Mouse (Mus musculus): ENCODE measurements around the gene Sbf2.
"Not testable (repeated sequence)": the region's sequence is repeated elsewhere in the genome, so short reads cannot be mapped to it uniquely, and the experiment has no call there.

Gene Sbf2

DNA sequence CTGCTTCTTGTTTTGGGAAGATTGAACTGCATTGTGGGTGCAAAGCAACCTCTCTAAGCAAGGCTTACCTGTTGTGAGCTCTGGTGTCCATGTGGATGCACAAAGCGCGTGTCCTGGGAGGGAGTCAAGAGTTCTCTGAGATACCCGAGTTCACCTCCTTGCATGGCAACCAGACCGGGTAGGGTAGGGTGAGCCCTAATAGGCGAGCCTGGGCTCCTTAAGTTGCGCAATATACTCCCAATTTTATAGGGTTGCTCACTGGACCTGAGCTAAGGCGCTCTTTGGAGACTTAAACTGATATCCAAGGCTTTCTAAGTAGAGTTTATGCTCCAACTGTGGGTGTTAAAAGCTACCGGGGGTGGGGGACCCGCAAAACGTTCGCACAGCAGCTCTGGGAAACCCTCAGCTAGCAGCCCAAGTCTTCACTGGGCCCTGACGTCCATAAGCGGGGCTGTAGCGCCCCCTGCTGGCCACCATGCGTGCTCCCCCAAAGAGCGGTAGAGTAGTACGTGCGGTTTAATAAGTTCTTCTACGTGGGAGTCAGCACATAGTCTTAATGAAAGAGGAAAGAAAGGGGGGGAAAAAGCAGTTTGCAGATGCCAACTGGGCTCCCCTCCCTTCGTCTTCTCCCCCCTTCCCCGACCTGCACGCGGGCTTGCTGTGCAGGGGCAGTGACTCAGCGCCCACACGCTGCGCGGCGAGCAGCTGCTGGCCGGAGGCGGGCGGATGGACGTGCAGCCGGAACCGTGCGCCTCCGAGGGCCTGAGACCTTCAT, 15.4 kb upstream of the Sbf2 start:
- DNase-seq (ENCODE audit: low spot score in 2 of 2) = peak; percentile 81 to 84

DNA sequence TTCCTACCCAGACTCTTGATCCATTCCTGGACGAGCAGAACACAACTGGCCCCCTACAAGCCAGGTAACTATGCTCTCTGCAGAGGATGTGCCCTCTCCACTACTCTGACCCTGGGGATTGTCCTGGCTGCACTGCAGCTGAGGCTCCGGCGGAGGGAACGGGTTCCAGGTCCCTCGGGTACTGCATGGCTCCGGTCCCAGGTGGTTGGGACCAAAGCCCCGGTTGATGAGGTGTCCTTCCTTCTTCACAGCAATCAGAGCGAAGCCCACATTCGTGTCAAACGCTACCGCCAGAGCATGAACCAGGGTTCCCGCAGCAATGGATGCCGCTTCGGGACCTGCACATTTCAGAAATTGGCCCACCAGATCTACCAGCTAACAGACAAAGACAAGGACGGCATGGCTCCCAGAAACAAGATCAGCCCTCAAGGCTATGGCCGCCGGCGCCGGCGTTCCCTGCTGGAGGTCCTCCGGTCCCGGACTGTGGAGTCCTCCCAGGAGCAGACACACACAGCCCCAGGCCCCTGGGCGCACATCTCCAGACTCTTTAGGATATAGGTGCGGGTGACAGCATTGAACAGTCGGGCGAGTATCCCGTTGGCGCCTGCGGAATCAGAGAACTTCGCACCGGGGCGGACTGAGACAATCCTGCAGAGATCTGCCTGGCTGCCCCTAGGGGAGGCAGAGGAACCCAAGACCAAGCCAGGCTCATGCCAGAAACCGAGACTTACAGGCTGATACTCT, 14.1 kb upstream of the Sbf2 start:
- peak in 1 of 2 experiments; percentile 27 for DNase-seq (ENCODE audit: low spot score in 2 of 2)

DNA sequence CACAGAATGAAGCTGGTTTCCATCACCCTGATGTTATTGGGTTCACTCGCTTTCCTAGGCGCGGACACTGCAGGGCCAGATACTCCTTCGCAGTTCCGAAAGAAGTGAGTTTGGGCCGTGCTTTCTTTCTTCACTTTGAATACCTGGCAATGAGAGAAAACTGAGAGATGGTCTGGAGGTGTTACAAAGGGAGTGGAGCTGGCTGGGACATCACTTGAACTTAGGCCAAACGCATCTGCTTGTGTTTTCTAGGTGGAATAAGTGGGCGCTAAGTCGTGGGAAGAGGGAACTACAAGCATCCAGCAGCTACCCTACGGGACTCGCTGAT, 13.5 kb upstream of the Sbf2 start:
- DNase-seq (ENCODE audit: low spot score in 2 of 2) = peak in 1 of 2 experiments; percentile 14

DNA sequence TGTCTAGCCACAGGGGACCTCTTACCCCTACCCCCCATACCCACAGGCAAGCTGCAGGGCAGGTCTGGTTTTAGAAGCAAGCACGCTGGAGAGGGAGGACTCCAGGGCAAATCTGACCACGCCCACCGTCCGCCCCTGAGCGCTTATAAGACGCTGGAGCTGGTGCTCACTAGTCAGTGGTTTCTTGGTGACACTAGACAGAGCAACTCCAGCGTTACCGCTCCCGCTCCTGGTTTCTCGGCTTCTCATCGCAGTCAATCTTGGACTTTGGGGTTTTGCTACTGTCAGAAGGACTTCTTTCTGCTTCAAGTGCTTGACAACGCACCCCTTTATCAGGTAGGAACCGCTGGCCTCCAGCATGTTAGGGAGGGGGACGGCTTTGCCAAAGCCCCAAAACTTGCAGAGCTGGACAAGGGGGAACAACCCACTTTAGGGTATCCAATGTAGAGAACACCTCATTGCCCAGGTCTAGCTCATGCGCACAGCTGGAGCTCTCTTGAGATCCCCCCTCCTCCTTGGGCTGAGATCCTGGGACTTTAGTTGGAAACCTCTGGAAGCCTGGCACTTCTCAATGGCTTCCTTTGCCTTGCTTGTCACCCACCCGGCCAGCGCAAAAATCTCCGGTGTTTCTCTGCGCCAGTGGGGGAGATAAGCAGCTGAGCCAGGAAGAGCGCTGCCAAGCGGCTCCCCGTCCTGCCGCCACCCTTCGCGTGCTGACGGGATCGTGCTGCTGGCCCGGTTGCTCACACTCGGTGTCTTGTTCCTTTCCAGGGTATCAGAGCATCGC, 13.0 kb upstream of the Sbf2 start, which contains the start of gene Adm:
Gene Adm (plus strand): TSS at position 176 of the 787 bp plus-strand sequence.
- peak; percentile 60 to 62 for DNase-seq (ENCODE audit: low spot score in 2 of 2)

DNA sequence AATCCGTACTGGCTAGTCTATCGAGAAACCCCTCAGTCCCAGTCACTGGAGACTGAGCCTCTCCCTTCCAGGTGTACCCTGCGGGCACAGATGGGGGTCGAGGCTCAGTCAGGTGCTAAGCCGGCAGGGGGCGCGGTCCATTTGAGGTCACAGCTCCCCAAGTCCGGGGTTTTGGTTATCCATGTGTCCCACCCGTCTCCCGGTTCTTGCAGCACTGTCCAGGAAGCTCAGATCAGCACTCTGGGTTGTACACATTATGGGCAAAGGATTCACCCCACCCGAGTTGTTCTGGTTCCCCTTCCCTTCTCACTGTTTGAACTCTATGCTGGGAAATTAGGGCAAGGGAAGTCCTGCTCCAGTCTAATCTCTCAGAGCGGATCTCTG, 12.4 kb upstream of the Sbf2 start:
- DNase-seq (ENCODE audit: low spot score in 2 of 2) = no peak

DNA sequence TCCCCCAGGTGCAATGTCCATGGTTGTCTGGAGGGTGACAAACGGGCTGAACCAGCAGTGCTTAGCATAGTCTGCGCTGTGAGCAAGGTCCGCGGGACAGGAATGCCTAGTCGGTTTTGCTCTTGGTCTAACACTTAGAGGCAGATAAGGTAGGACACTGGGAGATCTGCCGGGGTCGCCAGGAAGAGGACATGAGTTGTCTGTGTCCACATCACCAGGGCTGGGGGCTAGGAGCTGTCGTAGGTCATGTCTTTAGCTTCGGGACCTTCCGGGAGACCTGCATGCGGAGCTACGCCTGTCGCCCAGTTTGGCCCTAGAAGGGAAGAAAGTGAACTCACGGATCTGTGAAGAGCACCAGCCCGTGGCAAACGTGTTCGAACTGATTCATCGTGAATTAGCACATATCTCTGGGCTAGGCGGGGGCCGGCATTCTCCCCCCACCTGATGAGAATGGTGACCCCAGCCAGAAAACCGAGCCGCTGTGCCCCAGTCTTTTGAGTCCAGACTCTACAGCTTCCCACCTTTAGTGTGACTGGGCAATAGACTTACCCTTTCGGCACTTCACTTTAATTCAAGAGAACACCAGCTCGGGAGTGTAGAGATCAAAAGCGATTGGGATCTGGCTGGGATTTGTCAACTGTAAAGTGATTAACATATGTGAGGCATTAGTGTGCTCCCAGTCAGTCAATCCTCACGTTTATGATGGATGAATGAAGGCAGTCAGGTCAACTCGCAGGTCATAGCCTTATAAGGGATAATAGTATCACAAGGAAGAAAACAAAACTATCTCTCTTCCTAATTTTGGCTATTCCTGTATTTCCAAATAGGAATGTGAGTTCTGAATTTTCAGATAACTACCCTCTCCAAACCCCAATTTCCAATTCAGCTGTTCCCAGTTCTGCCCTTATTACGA, 11.7 kb upstream of the Sbf2 start:
- no peak for DNase-seq (ENCODE audit: low spot score in 2 of 2)

DNA sequence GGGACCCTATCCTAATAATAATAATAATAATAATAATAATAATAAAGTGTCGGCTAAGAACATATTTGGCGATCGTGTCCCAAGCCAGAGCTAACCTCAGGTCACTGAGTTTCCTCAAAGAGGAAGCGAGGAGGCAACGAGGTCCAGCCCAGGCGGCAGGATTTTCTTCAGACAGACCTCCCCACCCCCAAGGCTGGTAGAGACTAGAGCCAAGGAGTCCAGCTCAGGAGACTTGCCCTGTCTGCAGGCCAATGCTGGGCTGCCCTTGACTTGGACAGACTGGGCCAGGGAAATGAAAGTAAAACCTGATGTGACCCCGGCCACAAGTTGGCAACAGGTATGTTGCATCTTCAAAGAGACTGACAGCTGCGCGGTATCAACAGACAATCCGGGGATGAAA, 10.8 kb upstream of the Sbf2 start:
- DNase-seq (ENCODE audit: low spot score in 2 of 2) = no peak

DNA sequence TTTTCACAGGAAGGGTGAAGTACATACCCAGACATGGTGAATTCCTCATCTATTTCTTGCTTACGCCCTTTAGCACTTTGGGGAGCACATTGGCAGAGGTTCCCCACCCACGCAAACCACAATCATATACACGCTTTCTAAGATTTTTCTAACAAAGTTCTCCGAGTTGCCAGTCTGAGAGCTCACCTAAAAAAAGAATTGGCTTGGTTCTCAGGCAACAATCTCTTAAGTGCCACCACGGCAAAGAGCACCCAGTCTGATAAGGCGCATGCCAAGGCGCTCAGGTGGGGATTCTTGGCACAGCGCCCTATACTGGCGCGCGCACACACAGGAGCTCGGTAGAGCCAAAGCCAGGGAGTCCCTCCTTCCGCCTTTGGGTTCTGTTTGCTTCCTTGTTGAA, 10.2 kb upstream of the Sbf2 start:
- DNase-seq (ENCODE audit: low spot score in 2 of 2) = no peak

DNA sequence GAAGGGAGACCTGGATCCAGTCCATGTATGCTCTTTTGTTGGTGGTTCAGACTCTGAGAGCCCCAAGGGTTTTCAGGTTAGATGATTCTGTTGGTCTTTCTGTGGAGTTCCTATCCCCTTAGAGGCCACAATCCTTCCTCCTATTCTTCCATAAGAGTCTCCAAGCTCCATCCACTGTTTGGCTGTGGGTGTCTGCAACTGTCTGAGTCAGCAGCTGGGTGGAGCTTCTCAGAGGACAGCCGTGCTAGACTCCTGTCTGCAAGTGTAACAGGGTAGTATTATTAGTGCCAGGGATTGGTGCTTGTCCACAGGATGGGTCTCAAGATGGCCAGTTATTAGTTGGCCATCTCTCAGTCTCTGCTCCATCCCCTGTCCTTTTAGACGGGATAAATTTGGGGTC, 9.3 kb upstream of the Sbf2 start:
- no peak for DNase-seq (ENCODE audit: low spot score in 2 of 2)

DNA sequence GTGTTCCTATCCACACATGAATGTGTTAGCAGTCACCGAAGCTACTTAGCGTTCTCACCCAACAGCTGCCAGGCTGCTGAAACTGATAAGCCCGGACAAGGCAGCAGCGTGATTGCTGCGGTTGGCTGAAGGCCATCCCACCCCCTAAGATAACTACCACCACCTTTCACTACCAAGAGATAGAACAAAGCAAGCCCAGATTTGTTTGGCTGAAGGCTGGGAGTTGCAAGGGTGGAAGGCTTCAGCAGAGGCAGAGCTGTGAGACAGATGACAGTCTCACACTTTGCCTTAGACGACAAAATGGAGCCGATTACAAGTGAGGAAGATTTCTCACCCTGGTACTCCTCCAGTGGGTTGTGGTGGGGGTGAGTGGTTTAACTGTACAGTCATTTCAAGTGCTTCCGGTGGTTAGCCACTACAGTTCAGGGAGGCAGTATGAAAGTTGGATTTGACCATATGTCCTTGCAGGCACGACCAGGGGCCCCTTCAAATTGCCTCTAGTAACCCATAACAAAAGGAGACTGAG, 4.4 kb upstream of the Sbf2 start:
- DNase-seq (ENCODE audit: low spot score in 2 of 2) = no peak

DNA sequence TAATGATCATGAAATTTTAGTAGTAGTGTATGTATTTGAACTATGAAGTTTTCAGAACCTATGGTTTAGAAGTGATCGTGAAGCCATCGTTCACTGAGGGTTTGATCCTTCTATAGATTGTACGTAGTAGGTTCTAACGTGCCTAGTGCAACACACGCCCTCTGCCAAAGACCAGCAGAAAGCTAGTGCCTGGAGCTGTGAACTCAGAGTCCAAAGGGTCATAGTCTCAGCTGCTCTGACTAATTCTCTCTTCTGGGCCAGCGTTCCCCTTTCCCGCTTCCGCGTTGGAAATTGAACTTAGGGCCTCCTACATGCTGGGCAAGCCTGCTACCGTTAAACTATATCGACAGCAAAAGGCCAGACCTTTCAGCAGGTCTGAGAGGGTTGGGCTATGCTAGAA, 1.1 kb upstream of the Sbf2 start:
- DNase-seq (ENCODE audit: low spot score in 2 of 2) = no peak

DNA sequence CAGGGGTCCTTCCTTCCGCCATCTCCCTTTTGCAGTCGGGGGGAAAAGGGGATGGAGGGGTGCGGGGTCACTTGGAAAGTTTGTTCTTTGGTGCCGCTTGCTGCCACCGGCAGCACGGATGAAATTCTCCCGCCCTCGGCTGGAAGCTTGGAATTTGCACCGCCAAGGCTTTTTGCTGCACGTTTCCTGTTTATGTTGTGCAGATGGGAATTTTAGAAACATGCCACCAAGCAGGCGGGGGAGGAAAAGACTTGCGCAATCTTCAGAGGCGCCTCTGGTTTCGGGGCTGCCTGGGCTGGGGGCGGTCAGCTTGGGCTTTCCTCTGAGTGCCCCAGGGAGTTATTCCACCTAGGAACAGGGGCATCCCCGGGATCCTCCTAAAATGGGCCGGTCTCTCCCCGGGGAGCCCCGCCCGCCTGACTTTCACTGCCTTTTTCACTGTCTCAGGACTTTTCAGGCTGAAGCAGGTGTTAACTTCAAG, 469 bp upstream of the Sbf2 start:
- peak; percentile 61 to 74 for DNase-seq (ENCODE audit: low spot score in 2 of 2)

DNA sequence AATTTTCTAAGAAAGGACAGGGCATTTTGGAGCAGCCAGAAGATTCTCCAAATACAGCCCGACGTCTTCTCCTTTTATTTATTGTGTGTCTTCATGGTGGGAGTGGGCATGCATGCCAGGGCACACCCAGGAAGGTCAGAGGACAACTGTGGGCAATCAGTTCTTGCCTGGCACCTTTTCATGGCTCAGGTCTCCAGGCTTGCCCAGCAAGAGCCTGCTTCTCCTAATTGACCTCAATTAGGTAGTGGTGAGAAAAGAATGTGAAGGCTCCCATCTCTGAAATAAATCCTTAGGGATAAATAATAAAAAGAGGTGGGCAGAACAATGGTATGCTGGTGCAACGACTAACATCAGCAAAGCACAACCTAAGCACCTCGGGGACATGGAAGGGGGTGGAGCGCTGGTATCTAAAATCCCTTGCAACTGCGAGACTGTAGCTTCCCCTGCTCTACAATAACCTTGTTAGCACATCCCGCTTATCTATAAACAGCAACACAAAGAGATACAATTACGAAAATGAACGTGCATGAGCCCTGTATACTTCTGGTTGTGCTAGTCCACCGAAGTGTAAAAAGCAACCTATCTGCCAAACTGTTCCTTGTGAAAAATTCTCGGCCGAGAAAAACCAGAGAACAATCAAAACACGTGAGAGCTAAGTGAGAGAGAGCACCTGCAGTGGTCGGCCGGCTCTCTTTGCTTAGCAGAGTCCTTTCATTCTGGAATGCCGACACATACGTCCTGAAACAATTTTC, 1.2 kb downstream of the Sbf2 start:
- DNase-seq (ENCODE audit: low spot score in 2 of 2) = no peak

DNA sequence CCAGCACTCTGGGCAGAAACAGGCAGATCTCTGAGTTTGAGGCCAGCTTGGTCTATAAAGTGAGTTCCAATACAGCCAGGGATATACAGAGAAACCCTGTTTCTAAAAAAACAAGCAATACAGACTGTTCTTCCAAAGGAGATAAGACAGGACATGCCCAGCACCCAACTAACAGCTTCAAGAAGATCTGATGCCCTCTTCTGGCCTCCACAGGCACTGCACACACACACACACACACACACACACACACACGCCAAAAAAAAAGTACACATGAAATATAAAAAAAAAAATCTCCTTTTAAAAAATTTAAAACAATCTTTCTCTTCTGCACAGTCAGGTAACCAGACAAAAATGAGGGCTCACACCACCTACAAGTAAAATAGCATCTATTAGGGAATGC, 7.8 kb downstream of the Sbf2 start:
- no peak for DNase-seq (ENCODE audit: low spot score in 2 of 2)

DNA sequence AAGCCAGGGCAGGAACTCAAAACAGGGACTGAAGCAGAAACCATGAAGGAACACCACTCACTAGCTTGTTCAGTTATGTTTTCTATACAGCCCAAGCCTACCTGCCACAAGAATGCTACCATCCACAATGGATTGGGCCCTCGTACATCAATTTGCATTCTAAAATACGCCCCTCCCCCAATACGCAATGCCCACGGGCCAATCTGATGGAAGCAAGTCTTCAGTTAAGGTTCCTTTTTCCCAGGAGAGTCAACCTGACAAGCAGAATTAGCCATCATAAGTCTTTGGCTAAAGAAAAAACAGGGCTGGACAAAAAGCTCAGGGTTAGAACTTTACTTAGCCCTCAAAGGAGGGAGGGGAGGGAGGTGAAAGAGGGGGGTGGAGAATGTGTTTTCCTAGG, 9.2 kb downstream of the Sbf2 start:
- DNase-seq (ENCODE audit: low spot score in 2 of 2) = no peak

DNA sequence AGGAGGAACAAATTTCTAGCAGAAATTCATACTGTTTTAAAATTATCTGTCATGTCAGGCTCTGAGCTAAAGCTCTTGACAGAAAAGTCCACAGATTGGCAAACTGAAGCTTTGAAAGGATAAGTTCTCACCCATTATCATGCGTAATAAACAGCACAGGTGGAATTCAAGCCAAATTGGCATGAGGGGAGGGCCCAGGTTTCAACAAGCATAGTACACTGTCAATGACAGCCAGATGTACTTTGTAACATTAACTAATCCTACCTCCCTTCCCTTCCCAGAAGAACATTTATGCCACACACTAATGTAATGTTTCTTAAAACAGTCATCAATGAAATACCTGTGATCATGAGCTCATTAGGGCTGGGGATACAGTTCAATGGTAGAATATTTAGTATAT, 17.6 kb downstream of the Sbf2 start:
- no peak for DNase-seq (ENCODE audit: low spot score in 2 of 2)

DNA sequence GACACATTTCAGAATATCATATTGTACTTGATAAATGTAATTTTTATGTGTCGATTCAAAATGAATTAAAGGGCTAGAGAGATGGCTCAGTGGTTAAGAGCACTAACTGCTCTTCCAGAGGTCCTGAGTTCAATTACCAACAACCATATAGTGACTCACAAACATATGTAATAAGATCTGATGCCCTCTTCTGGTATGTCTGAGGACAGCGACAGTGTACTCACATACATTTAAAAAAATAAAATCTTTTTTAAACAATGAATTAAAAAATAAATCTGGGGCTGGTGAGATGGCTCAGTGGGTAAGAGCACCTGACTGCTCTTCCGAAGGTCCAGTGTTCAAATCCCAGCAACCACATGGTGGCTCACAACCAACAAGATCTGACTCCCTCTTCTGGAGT, 20.7 kb downstream of the Sbf2 start:
- not testable (repeated sequence) for DNase-seq (ENCODE audit: low spot score in 2 of 2)

DNA sequence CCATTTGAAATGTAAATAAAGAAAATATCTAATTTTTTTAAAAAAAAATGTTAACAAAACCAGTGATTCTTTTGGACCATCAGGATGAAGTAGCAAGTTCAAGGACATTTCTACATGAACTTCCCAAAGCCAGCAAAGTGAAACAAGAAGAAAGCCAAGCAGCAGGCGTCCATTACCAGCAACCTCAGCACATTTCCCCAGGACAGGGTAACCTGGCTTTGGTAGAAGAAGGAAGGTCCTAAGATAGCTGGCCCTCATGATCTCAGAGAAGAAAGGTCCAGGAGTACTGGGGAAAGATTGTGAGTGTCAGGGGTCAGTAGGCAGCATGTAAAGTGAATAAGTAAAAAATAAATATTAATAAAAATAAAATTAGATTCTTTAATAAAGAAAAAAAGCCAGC, 27.0 kb downstream of the Sbf2 start:
- DNase-seq (ENCODE audit: low spot score in 2 of 2) = no peak

DNA sequence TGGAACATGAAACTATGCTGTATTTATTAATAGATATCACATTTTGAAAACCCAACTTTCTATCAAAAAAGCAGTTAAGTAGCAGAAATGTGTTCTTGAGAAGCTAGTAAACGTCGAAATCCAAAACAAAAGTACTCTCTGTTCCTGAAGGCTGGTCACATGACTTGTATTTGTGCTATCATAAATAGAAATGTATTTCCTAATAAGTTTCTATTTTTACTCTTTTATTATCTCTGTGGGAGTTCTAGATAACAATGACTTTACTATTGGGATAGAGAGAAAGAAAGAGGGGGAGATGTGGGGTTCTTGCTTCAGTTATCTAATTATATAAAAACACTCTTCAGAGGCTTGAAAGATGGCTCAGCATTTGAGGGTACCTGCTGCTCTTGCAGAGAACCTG, 29.5 kb downstream of the Sbf2 start:
- no peak for DNase-seq (ENCODE audit: low spot score in 2 of 2)

DNA sequence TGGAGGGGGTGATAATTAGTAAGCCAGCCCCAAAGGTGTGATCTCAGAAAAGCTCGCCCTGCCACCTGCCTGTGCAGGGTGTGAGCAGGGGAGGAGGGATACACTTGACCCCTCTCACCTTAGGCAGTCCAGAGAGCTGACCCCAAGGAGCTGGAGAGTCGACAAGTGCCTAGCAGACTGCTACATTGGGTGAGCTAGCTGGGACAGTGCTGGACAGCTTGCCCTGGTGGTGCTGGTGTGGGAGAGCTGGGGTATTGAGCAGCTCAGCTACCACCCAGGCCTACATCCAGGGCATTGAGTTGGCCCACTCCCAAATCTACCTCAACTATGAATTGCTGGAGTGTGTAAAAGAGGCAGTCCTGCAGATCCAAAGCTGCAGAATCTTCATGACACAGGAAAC, 30.6 kb downstream of the Sbf2 start:
- DNase-seq (ENCODE audit: low spot score in 2 of 2) = no peak

DNA sequence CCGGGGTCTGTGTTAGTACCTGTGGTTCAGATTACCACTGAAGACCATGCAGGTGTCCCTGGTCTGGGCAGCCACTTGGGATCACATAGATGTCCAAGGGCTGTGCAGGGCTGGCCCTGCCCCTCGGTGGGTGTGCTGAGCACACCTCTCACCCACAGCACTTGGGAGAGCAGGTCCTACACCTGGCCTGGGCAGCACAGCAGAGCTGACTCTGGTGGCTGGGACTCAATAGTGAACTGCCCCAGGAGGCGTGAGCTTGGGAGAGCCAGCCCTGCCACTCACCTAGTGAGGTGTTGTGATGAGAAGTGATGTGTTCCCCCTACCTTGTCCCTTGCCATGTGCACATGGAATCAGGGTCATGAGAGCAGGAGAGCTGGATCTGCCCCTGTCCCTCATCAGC, 31.0 kb downstream of the Sbf2 start:
- DNase-seq (ENCODE audit: low spot score in 2 of 2) = no peak
